Mouse (Mus musculus) hindbrain, embryonic 16.5 days (tissue): ENCODE measurements around the gene Lsm14b. TPM values are rescaled to one million over a fixed set of nuclear protein-coding genes. Genes with fewer than 3 reads are reported as not detected.

Experiments
- ATAC-seq: fragments of 200-750 bp; cut with Nextera tagmentation; 2 replicates; pipeline ENCODE4 v1.8.0; 2017; ENCODE audit warnings: moderate TSS enrichment, moderate library complexity
- H3K27ac ChIP-seq: fragments of 300-500 bp; sonication (generic); 2 replicates; pipeline ENCODE4 v1.5.1; 2014; ENCODE audit warnings: low read depth, mild to moderate bottlenecking, control low read depth, low read length, moderate library complexity
- H3K27me3 ChIP-seq: fragments of 300-500 bp; sonication (generic); replicated peaks from 2 replicates; pipeline ENCODE4 v1.6.1; 2014; ENCODE audit warnings: low read length; ENCODE audit not compliant: control insufficient read depth, insufficient read depth
- H3K36me3 ChIP-seq: fragments of 300-500 bp; sonication (generic); 2 replicates; pipeline ENCODE4 v1.6.1; 2014; ENCODE audit warnings: mild to moderate bottlenecking, low read length, moderate library complexity, mixed read lengths; ENCODE audit not compliant: control insufficient read depth, insufficient read depth
- H3K4me1 ChIP-seq: fragments of 300-500 bp; sonication (generic); 2 replicates; pipeline ENCODE4 v1.6.1; 2014; ENCODE audit warnings: low read depth, low read length; ENCODE audit not compliant: control insufficient read depth, insufficient read depth
- H3K4me2 ChIP-seq: fragments of 300-500 bp; sonication (generic); 2 replicates; pipeline ENCODE4 v1.6.1; 2014; ENCODE audit warnings: mild to moderate bottlenecking, low read length, control low read depth, moderate library complexity
- H3K4me3 ChIP-seq: fragments of 300-500 bp; sonication (generic); 2 replicates; pipeline ENCODE4 v1.5.1; 2014; ENCODE audit warnings: mild to moderate bottlenecking, low read length, control low read depth, moderate library complexity
- H3K9ac ChIP-seq: fragments of 300-500 bp; sonication (generic); 2 replicates; pipeline ENCODE4 v1.6.1; 2014; ENCODE audit warnings: low read depth, mild to moderate bottlenecking, control low read depth, low read length, moderate library complexity
- H3K9me3 ChIP-seq: fragments of 300-500 bp; sonication (generic); 2 replicates; pipeline ENCODE4 v1.6.1; 2014; ENCODE audit warnings: mild to moderate bottlenecking, low read length, moderate library complexity; ENCODE audit not compliant: control insufficient read depth
- WGBS: fragments of 180-500 bp; shearing (Covaris S2); extraction: QIAGEN DNeasy Blood & Tissue Kit; methylation state at CpG from one replicate; pipeline ENCODE4 v1.1.7; 2014; 5-methylcytosine and 5-hydroxymethylcytosine counted together
- polyA plus RNA-seq: library from polyadenylated mRNA; unstranded; fragments of >200 nt; fragmentation: Nextera tagmentation; extraction: Ambion mirVana; gene quantifications from 2 replicates; pipeline ENCODE4 v1.2.1, GENCODE M21; 2015

Gene Lsm14b
- polyA plus RNA-seq, 1 experiment from 2014 or later, result 9.3 TPM

DNA sequence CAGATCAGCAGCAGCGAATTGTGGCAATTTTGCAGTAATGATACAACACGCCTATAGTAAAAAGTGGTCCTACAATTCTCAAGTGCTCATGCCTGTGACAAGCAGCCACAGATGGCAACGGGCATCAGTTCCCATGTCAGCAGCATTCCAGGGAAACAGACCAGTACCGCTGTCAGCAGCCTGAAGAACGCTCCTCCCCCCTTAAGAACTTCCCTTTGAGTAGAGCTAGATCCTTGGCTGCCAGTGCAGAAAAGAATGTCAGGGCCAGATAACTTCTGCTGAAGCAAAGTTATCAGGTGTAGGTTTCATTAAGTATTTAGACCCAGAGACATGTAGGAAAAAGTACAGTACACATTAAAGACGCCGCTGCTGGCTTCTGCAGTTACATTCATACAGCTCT is 40.0 kb upstream of the Lsm14b start:
- H3K9ac ChIP-seq, result no peak overlapping the region
- H3K4me3 ChIP-seq, result no peak overlapping the region
- no peaks in the 10 kb centered on the region for H3K36me3 ChIP-seq
- H3K27me3 ChIP-seq, result no peaks in the 10 kb centered on the region
- H3K4me1 ChIP-seq, result no peaks in the 10 kb centered on the region
- WGBS, result 42% methylated on average over 7 of the region's 7 CpGs
- H3K27ac ChIP-seq, result no peak overlapping the region
- no peak overlapping the region for H3K4me2 ChIP-seq
- ATAC-seq, result no peak
- H3K9me3 ChIP-seq, result no peaks in the 10 kb centered on the region

DNA sequence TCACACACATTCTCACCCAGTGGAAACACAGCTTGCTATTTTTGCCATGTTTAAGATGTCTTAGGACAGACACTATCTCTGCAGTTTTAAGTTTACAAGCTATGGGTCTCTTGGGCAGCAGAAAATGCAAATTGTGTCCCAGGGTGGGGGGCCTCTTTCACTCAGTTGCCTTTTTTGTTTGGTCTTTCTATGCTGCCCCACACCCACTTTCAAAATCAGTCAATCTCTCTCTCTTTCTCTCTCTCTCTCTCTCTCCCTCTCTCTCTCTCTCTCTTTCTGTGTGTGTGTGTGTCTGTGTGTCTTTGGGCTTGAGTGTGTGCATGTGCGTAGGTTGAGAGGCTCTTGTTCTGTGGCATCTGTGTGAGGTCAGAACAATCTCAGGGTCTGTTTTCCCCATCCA is 39.1 kb upstream of the Lsm14b start:
- H3K4me3 ChIP-seq, result no peak overlapping the region
- no peak overlapping the region for H3K4me2 ChIP-seq
- ATAC-seq, result no peak
- no peaks in the 10 kb centered on the region for H3K36me3 ChIP-seq
- no peaks in the 10 kb centered on the region for H3K4me1 ChIP-seq
- H3K27me3 ChIP-seq, result no peaks in the 10 kb centered on the region
- 73% methylated on average over 1 of the region's 1 CpGs for WGBS
- no peak overlapping the region for H3K9ac ChIP-seq
- H3K27ac ChIP-seq, result no peak overlapping the region
- H3K9me3 ChIP-seq, result no peaks in the 10 kb centered on the region

DNA sequence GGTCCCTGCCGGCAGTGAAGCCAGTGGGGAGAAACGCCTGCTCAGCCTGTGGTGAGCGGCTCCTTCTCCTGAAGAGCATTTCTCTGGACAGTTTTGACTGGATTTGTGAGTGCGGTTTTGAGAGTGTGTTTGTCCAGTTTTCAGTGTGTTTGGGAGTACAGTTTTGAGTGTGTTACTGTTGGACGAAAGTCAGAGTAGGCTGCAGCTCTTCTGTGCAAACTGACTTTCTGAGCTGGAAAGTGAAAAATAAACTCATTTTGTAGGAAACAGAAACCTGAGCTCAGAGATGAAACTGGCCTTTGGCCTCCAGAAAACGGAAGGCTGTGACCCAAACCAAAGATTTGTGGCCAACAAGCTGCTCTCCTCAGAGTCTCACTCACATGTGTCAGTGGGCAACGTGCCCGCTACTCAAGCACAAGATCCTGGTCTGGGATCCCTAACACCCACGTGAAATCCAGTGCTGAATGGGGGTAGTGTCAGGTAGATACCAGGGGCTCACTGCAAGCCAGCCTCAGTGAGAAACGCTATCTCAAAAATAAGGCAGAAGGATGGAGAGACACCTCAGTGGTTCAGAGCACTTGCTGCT is 38.3 kb upstream of the Lsm14b start:
- H3K27me3 ChIP-seq, result no peaks in the 10 kb centered on the region
- no peak overlapping the region for H3K4me3 ChIP-seq
- WGBS, result 81% methylated on average over 10 of the region's 10 CpGs

DNA sequence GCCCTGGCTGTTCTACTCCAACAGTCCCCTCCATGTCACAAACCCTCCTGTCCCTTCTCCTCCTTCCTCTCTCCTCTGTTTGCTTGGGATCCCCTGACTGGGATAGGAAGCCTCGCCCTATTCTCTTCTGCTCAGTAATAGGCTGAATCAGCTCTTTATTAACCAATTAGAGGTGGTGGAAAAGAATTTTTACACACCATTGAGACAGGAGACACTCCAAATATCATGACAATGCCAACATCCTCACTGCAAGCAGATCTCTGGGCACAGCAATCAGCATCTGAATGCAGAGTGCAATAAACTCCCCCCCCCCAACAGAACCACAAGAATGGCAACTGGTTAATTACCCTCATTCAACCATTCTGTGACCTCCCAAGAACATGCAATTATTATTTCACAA is 35.7 kb upstream of the Lsm14b start:
- WGBS, result 39% methylated on average over 1 of the region's 1 CpGs

More for the DNA sequence above, 38.3 kb upstream of the Lsm14b start:
- Histone ChIP-seq H3K27ac (no peak overlapping the region), H3K36me3 (no peaks in the 10 kb centered on the region), H3K4me2 (no peak overlapping the region), H3K9me3 (no peaks in the 10 kb centered on the region), H3K4me1 (no peaks in the 10 kb centered on the region), H3K9ac (no peak overlapping the region)
- no peak for ATAC-seq

DNA sequence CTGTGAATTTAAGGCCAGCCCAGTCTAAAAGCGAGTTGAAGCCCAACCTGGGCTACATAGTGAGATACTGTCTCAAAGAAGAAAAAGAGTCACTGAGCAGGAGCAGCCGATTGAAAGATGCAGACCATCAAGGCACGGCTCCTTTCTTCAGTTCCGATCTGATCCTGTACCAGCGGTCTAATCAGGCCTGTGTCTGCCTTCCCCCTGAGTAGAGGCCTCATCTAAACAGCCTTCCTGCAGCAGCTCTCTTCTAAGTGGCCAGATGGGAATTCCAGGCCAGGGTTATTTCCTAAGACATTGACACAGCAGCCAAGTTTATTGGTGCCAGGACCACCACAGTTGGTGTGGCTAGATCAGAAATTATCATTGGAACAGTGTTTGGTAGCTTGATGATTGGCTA is 31.7 kb upstream of the Lsm14b start:
- no peaks in the 10 kb centered on the region for H3K27me3 ChIP-seq
- H3K4me1 ChIP-seq, result no peaks in the 10 kb centered on the region
- no peak overlapping the region for H3K4me3 ChIP-seq
- ATAC-seq, result no peak
- H3K9ac ChIP-seq, result no peak overlapping the region
- H3K36me3 ChIP-seq, result no peaks in the 10 kb centered on the region
- no peak overlapping the region for H3K27ac ChIP-seq
- 82% methylated on average over 5 of the region's 5 CpGs for WGBS
- H3K4me2 ChIP-seq, result no peak overlapping the region
- H3K9me3 ChIP-seq, result no peaks in the 10 kb centered on the region

More for the DNA sequence above, 35.7 kb upstream of the Lsm14b start:
- Histone ChIP-seq H3K9me3 (no peaks in the 10 kb centered on the region), H3K4me3 (no peak overlapping the region), H3K36me3 (no peaks in the 10 kb centered on the region), H3K27ac (no peak overlapping the region), H3K4me1 (no peaks in the 10 kb centered on the region), H3K4me2 (no peak overlapping the region), H3K27me3 (no peaks in the 10 kb centered on the region), H3K9ac (no peak overlapping the region)
- no peak for ATAC-seq

DNA sequence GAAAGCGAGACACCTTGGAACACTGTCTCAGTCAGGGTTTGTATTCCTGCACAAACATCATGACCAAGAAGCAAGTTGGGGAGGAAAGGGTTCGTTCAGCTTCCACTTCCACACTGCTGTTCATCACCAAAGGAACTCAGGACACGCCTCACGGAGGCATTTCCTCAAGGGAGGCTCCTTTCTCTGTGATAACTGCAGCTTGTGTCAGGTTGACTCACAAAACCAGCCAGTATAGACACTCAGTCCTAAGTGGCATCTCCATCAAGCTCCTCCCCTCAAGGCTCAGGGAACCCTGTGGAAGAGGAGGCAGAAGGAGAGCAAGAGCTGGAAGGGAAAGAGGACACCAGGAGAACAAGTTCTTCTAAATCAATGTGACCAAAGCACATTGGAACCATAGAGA is 26.4 kb upstream of the Lsm14b start:
- 80% methylated on average over 4 of the region's 4 CpGs for WGBS
- H3K27ac ChIP-seq, result no peak overlapping the region
- no peak overlapping the region for H3K4me3 ChIP-seq
- no peaks in the 10 kb centered on the region for H3K4me1 ChIP-seq
- no peak overlapping the region for H3K9ac ChIP-seq
- H3K36me3 ChIP-seq, result no peaks in the 10 kb centered on the region
- H3K27me3 ChIP-seq, result no peaks in the 10 kb centered on the region
- no peak overlapping the region for H3K4me2 ChIP-seq
- no peaks in the 10 kb centered on the region for H3K9me3 ChIP-seq
- no peak for ATAC-seq

DNA sequence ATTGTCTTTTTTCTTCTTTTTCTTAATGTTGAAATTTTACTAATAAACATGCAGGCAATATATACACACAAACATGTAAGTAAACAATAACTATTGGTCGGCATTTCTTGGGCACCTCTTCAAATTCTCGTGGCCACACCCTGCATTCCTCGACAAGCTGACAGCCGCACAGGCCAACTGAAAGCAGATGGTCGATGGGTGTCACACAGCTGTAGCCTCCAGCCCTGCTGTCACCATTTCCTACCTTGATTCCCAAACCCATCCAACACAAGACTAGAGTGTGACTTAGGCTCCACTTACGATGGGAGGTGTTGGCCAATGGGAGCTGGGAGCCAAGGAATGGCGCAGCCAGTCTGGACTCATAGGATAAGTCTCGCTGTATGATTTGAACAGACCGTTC is 23.2 kb upstream of the Lsm14b start:
- no peak overlapping the region for H3K9ac ChIP-seq
- H3K27me3 ChIP-seq, result no peaks in the 10 kb centered on the region
- no peaks in the 10 kb centered on the region for H3K36me3 ChIP-seq
- H3K4me3 ChIP-seq, result no peak overlapping the region
- H3K4me1 ChIP-seq, result no peaks in the 10 kb centered on the region
- no peaks in the 10 kb centered on the region for H3K9me3 ChIP-seq
- no peak for ATAC-seq
- H3K4me2 ChIP-seq, result no peak overlapping the region
- WGBS, result 90% methylated on average over 9 of the region's 9 CpGs
- no peak overlapping the region for H3K27ac ChIP-seq

DNA sequence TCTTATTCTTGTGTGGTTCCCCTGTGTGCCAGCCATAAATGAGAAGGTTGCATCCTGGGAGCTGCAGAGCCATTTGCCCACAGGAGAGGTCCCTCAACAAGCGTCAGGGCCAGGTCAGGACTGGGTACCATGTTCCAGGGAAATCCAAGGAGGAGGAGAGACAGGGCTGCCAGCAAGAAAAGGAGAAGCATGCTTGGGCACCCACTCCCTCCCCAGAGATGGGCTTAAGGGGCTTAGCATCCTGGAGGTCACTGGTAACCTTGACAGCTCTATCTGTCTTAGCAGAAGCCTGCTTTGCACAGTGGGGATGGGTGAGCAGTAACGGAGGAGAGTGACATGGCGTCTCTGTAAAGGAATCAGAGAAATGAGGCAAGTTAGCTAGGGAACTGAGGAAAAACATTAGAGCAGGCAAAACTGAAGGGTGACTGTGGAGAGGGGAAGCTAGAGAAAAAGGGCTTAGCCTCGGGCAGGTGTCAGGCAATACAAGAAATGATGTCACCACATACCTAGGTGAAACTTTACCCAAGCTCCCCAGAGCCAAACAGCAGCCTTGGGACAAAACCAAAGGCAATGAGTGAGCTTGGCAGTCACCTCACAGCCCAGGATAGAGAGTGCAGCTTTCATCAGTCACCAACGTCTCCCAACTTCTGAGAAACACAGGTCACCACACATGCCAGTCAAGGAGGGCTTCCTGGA is 19.0 kb upstream of the Lsm14b start:
- Histone ChIP-seq H3K27me3 (no peaks in the 10 kb centered on the region), H3K36me3 (no peaks in the 10 kb centered on the region), H3K9me3 (no peaks in the 10 kb centered on the region), H3K27ac (no peak overlapping the region), H3K4me1 (no peaks in the 10 kb centered on the region), H3K9ac (no peak overlapping the region), H3K4me3 (no peak overlapping the region), H3K4me2 (no peak overlapping the region)
- 66% methylated on average over 5 of the region's 5 CpGs for WGBS
- no peak for ATAC-seq

DNA sequence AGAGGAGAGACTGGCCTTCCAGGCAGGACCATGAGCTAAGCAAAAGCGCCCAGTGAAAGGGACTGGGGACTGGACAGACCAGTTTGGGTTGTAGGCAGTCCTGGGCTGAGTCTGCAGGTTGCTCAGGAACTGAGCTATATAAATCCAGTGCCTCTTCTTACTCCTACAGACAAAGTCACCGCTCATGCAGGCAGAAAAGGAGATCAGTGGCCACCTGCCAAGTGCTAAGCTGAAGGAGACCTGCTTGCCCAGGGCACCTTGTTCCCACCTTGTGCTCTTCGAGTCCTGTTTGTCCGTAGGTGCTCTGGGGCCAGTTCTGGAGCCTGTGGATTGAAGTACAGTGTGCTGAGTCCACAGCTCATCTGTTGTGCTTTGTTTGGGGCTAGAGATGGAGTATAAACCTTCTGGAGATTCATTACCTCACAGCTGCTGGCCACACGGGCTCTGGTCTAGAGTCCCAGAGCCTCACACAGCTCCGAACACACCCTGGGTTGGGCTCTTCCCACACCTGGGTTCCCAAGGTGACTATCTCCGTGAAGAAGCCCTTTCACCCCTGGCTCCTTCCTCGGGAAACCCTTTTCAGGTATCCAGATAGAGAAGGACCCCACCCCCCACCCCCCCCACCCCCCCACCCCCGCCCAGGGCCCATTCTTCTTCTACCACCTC is 18.3 kb upstream of the Lsm14b start:
- no peak for ATAC-seq
- Histone ChIP-seq H3K27me3 (no peaks in the 10 kb centered on the region), H3K9ac (no peak overlapping the region), H3K4me3 (no peak overlapping the region), H3K27ac (no peak overlapping the region), H3K9me3 (no peaks in the 10 kb centered on the region), H3K4me2 (no peak overlapping the region), H3K4me1 (no peaks in the 10 kb centered on the region), H3K36me3 (no peaks in the 10 kb centered on the region)
- WGBS, result 59% methylated on average over 8 of the region's 9 CpGs
